Mouse (Mus musculus): ENCODE results near the gene Tnfrsf4.

Gene Tnfrsf4

DNA sequence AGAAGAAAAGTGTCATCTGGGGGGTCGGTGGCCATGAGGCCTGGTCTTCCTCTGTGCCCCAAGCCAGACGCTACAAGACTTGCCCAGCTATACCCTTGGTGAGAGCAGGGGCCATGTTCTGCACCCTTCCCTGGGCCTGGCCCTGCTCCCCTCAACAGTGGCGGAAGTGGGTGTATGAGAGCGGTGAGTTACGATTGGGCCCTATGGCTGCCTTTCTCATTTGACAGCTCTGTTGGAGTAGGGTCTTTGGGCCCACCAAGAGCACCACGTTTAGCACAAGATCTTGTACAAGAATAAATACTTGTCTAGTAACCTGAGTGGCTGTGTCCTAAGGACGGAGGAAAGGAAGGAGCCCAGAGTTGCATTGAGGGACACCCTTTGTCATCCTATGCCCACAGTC, 14.9 kb downstream of the Tnfrsf4 start:
- DNase-seq (ENCODE audit: low read depth, low spot score): no peak

DNA sequence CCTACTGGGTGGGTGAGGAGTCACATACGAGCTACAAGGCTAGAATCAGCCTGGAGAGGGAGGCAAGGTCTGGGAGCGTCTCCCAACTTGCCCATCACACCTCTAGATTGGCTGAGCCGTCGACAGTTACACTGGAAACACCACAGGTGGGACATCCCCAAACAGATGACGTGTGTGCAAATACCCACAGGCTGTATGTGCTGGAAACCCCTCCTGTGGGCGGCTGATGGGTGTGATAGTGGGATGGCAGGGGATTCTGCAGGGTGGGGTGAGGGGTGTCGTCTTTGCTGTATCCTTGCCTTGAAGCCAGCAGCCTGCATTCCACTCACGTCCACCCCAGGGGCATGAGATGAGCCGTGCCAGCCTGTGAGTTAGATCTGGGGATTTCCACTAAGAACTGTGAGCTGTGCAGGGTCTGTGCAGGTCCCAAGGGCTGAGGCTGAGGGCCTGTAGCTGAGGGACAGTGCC, 17.0 kb downstream of the Tnfrsf4 start:
- no peak for DNase-seq (ENCODE audit: low read depth, low spot score)

DNA sequence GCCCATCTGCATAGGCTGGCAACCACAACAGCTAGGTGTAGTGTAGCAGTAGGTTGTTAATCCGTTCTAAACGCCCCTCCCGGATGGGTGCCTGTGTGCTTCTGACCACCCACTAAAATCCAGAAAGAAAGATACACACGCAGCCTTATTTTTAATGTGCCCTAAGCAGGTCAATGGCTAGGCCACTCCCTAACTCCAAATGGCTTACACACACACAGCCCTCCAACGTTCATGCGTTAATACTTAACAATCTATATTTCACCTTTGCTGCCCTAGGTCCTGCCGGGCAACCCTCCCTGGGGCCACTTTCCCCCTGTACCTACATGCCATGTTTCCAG, 17.6 kb downstream of the Tnfrsf4 start:
- DNase-seq (ENCODE audit: low read depth, low spot score): no peak

DNA sequence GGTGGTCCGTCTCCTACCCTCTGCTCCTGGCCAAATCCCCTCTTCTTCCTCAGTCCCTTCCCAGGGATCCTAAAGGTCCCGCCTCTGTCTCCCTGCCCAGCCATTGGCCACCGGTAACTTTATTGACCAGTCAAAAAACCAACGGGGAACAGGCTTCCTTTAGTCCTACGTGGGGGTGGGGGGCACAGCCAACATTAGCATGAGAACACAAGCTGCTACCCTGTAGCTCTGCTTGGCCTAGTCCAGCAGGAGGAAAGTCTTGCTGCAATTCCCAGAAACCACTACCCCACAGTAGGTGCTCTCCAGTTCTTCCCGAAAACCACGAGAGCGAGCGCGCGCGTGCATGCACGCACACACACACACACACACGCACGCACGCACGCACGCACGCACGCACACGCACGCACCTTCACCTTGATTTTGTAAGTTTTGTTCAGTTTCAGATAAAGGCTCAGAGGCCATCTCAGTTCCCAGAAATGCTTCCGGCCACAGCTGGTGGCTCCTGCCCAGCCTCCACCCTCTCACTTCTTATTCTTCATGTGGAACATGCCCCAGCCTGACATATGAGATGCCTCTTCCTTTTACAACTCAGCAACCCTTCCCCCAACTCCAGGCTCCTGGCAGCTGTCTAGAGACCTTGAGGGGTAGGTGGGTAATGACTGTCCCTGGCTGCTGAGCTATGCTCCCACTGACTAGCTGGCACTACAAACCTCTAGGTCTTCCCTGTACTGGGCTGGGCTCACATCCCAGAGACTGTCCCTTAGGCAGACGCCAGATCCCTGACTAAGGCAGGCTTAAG, 18.1 kb downstream of the Tnfrsf4 start:
- peak; percentile 96 for DNase-seq (ENCODE audit: low read depth, low spot score)

DNA sequence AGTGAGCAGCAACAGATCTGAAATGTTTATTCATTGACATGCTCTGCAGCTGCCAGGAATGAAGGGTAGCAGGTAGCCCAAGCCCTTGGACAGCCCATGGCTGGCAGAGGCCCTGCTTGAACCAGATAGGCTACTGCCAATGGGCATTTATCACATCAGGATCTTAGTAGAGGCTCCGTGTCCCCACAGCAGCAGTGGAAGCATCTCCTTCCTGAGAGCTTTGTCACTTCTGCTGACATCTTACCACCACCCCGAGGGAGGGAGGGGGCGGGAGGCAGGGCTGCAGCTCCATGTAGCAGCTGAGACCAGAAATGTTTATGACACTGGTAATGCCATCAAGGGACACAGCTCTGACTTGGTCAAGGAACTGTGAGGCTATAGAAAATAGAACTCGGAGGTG, 19.2 kb downstream of the Tnfrsf4 start:
- no peak for DNase-seq (ENCODE audit: low read depth, low spot score)

DNA sequence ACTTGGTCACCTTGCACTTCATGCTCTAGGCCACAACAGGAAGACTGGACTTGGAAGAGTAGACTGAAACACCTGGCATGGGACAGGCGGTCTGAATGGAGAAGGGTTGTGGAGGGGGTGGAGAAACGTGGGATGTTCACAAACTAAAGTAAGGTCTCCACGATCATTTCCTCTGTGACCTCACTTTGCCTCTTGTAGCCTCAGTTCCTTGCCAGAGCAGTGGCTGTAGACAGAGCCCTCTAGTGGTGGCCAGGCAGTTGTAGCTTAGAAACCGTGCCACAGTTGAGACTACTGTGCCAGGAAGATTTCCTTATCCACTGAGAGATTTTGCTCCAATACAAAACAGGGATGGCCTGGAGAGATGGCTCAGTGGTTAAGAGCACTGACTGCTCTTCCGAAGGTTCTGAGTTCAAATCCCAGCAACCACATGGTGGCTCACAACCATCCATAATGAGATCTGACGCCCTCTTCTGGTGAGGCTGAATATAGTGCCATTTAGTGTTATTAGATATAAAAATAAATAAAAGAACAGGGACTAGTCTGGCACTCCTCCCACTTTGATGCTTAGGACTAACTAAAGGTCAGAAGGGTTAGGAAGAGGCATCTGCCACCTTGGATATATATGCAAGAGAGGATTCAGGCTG, 20.0 kb downstream of the Tnfrsf4 start:
- DNase-seq (ENCODE audit: low read depth, low spot score): peak; percentile 83

DNA sequence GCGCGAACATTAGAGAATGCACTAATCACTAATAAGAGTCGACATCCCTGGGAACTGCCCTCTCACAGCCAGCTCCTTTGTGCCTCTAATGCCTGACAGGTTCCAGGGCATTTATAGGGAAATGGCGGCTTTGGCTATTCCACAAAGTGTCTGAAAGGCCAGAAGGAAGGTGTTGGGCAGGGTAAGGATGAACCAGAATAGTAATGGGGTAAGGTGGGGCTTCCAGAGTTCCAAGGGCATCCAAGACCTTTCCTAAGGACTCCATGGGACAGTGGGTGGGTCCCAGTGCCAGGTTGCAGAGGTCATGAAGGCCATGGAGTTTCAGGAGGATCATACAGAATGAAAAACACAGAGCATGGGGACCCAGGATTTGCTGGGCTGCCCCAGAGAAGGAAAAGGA, 20.7 kb downstream of the Tnfrsf4 start:
- DNase-seq (ENCODE audit: low read depth, low spot score): peak; percentile 35

DNA sequence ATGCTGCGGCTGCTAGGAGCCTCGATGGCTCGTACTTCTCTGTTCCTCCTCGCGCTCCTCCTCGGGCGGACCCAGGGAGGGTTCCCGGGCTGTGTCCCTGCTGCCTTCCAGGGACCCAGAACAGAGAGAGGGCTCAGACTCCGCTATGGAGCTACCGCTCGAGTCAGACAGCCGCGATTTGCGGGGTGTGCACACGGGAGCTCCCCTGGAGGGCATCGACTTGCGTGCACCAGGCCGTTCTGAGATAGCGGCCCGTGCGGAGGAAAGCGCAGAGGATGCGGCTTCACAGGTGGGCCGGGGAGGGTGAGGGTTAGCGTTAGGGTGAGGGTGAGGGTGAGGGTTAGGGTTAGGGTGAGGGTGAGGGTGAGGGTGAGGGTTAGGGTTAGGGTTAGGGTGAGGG, 21.3 kb downstream of the Tnfrsf4 start:
- DNase-seq (ENCODE audit: low read depth, low spot score): peak; percentile 25

DNA sequence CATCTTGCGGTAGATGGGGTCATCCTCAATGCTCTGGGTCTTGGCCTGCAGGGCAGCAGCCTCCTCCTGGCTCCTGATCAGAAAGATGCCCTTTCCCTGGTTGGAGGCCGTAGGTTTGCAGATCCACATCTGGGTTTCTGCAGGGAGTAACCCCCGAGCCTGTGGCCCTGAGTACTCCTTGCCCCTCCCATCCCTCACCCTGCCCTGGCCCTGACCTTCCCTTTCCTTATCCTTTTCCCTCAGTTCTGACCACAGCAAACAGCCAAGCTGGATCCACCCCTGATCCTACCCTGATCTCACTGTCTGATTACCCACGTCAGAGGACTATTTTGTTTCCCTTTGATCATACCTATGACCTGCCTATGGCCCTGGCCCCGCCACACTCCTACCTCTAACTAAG, 31.1 kb downstream of the Tnfrsf4 start:
- no peak for DNase-seq (ENCODE audit: low read depth, low spot score)

DNA sequence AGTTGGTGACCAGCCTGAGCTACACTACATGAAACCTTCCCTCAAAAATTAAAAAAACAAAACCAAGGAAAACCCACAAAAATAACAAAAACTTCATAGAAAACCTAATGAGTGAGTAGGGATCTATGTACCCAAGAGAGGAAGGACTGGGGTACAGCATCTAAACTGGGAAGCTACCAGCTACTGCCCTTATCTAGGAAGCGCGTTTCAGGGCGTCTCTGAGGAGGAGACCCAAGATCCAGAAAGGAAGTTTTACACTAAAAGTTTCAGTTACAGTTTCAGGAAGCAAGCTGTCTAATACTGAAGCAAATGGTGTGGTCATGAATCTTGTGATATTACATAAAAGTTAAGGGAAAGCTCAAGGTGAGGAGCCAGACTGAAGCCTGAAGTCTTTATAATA, 36.1 kb downstream of the Tnfrsf4 start:
- DNase-seq (ENCODE audit: low read depth, low spot score): no peak

DNA sequence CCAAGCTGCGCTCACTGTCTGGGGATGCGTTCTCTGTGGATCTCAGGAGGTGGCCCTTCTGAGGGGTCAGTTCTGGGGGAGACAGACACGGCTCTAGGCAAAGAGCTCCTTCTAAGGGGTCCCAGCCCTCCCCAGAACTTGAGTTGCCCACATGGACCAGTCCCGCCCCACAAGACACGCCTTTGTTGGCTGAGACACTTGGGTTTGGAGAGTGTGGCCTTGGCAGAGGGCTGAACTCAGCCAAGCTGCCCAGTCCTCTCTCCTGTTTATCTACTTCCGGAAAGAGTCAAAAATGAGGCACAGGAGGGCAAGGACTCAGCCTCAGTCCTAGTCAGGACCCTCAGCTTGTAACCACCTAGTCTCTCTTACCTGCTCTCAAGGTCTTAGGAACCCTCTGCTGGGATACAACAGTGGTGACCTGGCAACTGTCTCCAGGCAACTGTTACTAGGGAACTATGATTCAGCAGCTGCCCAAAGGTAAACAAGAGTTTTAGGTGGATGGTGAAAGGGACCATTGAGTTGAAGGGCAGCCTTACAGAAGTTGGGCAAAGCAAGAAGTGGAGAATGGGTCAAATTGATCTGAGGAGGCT, 36.8 kb downstream of the Tnfrsf4 start:
- DNase-seq (ENCODE audit: low read depth, low spot score): peak; percentile 63

DNA sequence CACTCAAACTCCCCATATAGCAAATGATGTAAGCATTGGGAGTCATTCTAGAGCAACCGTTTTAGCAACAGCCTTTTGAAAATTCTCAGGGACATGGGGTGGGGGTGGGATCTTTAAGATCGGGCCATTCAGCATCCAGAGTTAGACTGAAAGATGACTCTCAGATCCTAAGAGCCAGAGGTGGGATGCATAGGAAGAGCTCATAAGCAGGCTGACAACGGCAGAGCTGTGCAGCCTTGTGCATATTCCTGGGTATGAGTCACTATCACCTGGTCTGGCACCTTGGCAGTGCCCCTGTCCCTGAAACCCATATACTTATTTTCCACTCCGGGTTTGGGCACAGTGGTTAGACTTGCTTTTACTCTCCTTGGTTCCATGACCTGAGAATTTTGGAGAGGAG, 39.5 kb downstream of the Tnfrsf4 start:
- DNase-seq (ENCODE audit: low read depth, low spot score): no peak

DNA sequence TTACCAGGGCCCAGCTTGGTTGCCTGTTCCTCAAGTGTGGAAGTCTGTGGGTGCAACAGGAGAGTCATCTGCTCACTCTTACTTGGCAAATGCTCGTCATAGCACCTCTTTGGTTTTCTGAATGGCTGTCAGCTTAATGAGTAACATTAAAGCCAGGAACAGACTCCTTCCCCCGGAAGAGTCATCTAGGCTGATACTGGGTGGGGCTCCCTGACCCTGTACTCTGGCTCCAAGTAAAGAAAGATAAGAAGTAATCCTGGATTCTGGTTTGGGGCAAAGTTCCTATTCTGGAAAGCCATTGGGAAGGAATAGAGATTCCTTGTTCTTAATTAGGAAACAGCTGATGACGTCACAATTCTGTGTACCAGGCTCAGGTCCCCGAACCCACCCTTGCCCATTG, 40.5 kb downstream of the Tnfrsf4 start:
- DNase-seq (ENCODE audit: low read depth, low spot score): no peak

DNA sequence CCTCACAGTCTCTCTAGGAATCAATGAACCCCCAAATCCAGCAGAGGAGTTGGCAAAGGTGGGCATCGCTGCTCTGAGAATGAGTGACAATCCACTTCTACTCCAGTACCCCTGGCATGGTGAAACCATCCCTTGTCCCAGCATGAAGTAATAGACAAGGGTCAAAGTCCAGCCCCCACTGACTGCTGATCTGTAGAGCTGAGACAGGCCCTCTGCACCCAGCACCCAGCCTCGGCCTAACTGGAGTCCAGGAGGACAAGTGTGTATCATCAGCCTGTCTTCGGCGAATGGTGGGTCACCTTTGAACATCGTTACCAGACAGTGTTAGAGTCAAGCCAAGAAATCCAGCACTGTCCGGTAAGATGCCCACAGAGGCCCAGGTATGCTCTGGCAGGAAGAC, 41.0 kb downstream of the Tnfrsf4 start:
- no peak for DNase-seq (ENCODE audit: low read depth, low spot score)

DNA sequence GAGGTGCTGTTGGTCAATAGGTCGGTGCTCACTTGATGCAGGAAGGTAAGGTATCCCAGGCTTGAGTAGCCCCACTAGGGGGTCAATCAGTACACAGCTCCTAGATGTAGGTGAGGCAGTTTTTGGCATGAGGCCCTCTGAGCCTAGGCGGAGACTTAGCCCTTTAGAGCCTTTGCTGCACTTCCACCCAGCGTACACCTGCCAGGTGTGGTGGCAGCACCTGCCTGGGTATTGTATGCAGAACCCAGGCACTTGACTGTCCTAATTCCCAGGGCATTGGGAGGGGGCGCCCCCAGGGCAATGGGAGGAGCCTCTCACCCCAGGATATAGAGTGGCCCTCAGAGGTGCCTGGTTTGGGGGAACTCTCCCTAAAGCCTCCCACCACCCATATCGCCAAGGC, 41.5 kb downstream of the Tnfrsf4 start:
- DNase-seq (ENCODE audit: low read depth, low spot score): no peak

DNA sequence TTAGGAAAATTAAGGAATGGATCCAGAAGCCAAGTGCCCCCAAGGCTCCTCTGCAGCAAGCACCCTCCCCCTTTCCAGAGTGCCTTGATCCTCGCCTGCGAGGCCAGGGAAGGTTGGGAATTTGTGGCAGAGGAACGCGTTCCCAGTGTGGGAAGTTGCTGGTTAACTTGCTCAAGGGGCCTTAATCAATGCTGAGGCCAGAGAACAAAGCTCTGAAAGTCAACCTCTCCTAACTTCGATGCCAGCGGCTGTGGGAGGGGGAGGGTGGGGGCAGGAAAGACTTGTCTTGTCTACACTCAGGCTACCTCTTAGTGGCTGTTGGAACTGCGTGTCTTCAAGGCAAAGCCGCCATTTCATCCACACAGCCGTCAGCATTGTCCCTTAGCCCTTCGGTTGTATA, 44.1 kb downstream of the Tnfrsf4 start:
- no peak for DNase-seq (ENCODE audit: low read depth, low spot score)

DNA sequence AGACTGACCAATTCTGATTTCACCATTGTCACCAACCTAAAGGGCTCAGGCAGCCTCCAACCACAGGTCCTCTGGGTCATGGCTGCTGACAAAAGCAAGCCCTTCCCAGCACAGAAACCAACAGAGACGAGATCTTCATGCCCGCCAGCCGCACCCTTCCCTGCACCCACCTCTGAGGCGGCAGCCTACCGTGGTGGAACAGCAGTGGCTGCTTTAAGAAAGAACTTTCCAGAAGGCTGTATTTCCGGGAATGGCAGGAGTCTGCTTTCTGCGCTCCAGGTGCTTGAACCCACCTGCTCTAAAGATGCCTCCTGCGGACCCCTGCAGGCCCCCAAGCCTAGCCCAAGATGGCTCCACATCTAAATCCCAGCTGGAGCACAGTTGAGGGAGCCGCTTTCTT, 45.2 kb downstream of the Tnfrsf4 start:
- no peak for DNase-seq (ENCODE audit: low read depth, low spot score)

DNA sequence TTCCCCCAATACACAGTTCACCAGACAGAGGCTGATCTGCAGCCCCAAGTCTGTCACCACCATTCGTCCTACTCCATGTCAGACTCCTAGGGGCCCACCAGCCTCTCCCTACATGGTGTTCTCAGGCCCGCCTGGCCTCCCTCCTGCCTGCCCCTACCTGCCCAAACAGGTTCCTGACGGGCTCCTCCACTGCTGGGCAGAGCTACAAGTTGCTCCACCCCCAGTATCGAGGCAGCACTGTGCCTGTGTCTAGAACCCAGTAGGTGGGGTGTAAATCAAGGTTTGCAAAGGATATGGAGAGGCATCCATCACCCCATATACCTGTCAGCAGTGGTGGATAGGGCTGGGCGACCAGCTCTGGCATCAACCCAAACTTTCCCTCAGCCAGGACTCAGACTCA, 45.6 kb downstream of the Tnfrsf4 start, which contains the start of gene Ttll10:
Gene Ttll10 (minus strand): TSS at position 154 of the 400 bp plus-strand sequence.
- DNase-seq (ENCODE audit: low read depth, low spot score): peak; percentile 54

DNA sequence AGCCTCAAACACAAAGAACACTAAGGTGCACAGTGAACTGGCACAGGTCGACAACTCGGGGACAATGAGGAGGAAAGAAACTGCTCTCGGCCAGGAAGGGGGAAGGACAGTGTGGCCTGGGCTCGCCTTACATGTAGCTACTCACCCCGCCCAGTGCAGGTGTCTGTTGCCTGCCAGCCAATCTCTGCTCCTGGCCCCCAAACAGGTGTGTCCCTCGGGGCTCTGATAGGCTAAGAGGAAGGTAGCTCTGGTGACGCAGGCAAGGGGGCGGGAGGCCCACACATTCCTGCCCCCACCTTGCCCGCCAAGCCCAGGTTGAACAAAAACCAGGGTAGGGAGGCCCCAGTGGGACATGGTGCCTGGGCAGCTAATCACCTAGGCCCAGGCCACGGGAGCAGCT, 46.1 kb downstream of the Tnfrsf4 start:
- peak; percentile 85 for DNase-seq (ENCODE audit: low read depth, low spot score)

DNA sequence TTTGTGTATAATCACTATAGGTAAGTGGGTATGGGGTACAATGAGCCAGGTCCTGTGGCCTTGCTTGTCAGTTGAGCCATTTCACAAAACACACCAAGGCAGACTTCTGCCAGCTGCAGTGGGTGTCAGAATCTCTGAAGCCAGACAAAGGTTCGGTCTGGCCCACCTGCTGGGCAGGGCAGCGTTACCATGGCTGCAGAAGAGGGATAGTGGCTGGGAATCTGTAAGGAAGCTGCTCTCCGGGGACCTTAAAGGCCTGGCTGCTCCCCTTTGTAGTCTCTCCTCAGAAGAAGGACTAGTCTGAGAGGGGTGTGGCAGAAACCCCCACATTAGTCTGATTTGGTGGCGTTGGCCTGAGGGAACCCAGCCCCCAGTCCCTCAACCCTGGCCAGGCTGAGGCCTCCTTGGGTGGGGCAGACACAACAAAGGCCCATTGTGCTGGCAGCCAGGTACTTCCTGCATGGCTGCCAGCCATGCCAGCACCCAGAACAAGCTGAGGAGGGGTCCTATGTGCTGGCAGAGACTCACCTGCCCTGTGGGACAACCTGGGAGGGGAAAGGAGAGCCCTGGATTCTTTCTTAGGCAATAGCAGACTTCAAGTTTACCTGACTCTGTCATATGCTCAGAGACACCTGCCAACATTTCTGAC, 50.3 kb downstream of the Tnfrsf4 start:
- DNase-seq (ENCODE audit: low read depth, low spot score): peak; percentile 83

DNA sequence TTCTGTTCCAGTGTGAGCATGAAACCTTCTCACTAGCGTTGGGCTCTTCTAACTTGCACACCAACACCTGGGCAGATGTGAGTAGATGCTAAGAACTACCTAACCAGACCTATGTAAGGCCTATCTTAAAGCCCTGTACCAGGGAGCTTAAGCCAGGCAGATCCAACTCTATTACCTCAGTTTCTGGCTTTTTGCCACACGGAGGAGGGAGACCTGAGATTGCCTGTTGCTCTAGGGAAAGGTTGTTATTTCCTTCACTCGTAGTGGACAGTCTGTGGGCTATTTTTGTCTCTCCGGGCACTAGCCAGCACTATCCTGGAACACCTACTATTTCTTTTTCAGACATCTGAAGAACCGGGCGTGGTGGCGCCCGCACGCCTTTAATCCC, 50.9 kb downstream of the Tnfrsf4 start:
- DNase-seq (ENCODE audit: low read depth, low spot score): no peak

DNA sequence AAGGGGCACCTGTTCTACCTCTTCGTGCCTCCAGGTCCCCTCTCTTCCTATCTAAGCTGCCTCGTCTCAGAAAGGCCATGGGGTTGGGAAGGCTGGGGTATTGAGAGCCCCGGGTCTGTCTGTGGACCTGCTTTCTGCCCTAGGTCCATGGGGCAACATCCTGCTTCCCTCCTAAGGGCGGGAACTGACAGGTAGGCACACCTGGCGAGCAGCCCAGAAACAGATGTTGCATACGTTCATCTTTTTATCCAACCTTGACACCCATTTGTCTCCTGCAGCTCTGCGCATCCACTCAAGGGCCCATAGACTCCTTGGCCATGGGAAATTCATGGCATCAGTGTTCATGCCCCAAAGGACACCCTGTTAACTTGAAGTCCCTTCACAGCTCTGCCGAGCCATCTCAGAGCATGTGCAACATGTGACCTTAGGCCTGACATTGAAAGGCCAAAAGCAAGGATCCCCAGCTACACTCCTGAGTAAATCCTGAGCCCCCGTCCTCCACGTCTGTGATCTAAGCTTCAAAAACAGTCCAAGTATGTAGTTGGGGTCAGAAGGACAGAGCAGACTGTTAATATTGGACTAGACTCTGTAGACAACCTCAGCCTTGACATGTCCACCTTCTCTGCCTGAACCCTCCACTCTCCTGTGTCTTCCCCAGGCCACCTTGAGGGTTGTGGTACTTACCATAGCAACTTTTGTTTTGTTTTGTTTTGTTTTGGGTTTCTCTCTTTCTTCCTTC, 51.7 kb downstream of the Tnfrsf4 start:
- no peak for DNase-seq (ENCODE audit: low read depth, low spot score)
